Mouse (Mus musculus) liver, adult 2 months (tissue): ENCODE data around the gene Cacna1s. TPM values are rescaled to one million over a fixed set of nuclear protein-coding genes. Genes with fewer than 3 reads are reported as not detected.
A peak's percentile ranks its signal among the peaks of the same experiment; 100 is the strongest.

Experiments
- DNase-seq: peaks from one replicate; pipeline ENCODE4 v3.0.0-alpha.2; 2011; ENCODE audit warnings: low read depth, low spot score; ENCODE audit errors: extremely low read depth
- H3K27ac ChIP-seq: fragments of 200-500 bp; replicated peaks from 2 replicates; pipeline ENCODE4 v1.5.1; 2012; ENCODE audit warnings: low read depth, mild to moderate bottlenecking, control low read depth, inconsistent platforms, low read length; ENCODE audit not compliant: insufficient read depth
- H3K27me3 ChIP-seq: fragments of 200-500 bp; 2 replicates; pipeline ENCODE4 v1.6.1; 2012; ENCODE audit warnings: mild to moderate bottlenecking, moderate library complexity, low read length, inconsistent platforms; ENCODE audit not compliant: control insufficient read depth, insufficient read depth
- H3K36me3 ChIP-seq: fragments of 200-500 bp; 2 replicates; pipeline ENCODE4 v1.6.1; 2012; ENCODE audit warnings: low read length, inconsistent platforms; ENCODE audit not compliant: control insufficient read depth, insufficient read depth
- H3K4me1 ChIP-seq: fragments of 200-500 bp; 2 replicates; pipeline ENCODE4 v1.6.1; 2011; ENCODE audit warnings: low read length; ENCODE audit not compliant: control insufficient read depth, insufficient read depth
- H3K4me3 ChIP-seq: fragments of 200-500 bp; 2 replicates; pipeline ENCODE4 v1.5.1; 2011; ENCODE audit warnings: low read depth, mild to moderate bottlenecking, control low read depth, low read length, moderate library complexity; ENCODE audit not compliant: insufficient read depth
- H3K79me2 ChIP-seq: fragments of 200-500 bp; 2 replicates; pipeline ENCODE4 v1.6.1; 2012; ENCODE audit warnings: inconsistent platforms, mild to moderate bottlenecking, low read length, moderate library complexity; ENCODE audit not compliant: control insufficient read depth, insufficient read depth
- H3K9ac ChIP-seq: fragments of 200-500 bp; 2 replicates; pipeline ENCODE4 v1.6.1; 2012; ENCODE audit warnings: low read depth, mild to moderate bottlenecking, control low read depth, inconsistent platforms, low read length
- CTCF ChIP-seq: fragments of 200-500 bp; IDR thresholded peaks from 2 replicates; pipeline ENCODE4 v1.5.1; 2011; ENCODE audit warnings: low read depth, low read length, control low read depth
- POLR2A ChIP-seq: fragments of 200-500 bp; IDR thresholded peaks from 2 replicates; pipeline ENCODE4 v1.6.1; 2011; ENCODE audit warnings: low read length, control low read depth; ENCODE audit not compliant: insufficient read depth; ENCODE audit errors: extremely low read depth
- WGBS: fragments of 180-500 bp; shearing (Covaris S2); methylation state at CpG from one replicate; pipeline ENCODE4 v1.1.7; 2018; 5-methylcytosine and 5-hydroxymethylcytosine counted together
- polyA plus RNA-seq: library from polyadenylated mRNA; depleted of rRNA; stranded (reverse); fragments of >200 nt; gene quantifications from 2 replicates; pipeline ENCODE4 v1.2.3, GENCODE M21; 2012
- total RNA-seq: library from RNA; depleted of rRNA; stranded (reverse); fragments of >200 nt; gene quantifications from 2 replicates; pipeline ENCODE4 v1.2.3, GENCODE M21; 2014

Cacna1s gene
- total and polyA plus RNA-seq, 2 experiments, result 0.65 TPM; not detected in 1

- Histone ChIP-seq H3K79me2 (no peaks in the 10 kb centered on the region), H3K9ac (no peak overlapping the region), H3K27ac (no peak overlapping the region), H3K4me1 (no peaks in the 10 kb centered on the region; the same call in 1 of the 2 replicates), H3K4me3 (no peak overlapping the region), H3K27me3 (no peaks in the 10 kb centered on the region), H3K36me3 (no peaks in the 10 kb centered on the region)
- TF ChIP-seq POLR2A, result no peak
- no peak for TF ChIP-seq CTCF
- 26% methylated on average over 4 of the region's 4 CpGs for WGBS
- DNase-seq, result peak; percentile 80
Measured at GRCm38 (mm10) chr1:136013513-136013912, 39.0 kb upstream of the Cacna1s start.

- H3K36me3 ChIP-seq, result no peaks in the 10 kb centered on the region
- no peak overlapping the region for H3K9ac ChIP-seq
- TF ChIP-seq CTCF (no peak), POLR2A (no peak)
- no peaks in the 10 kb centered on the region; the same call in 1 of the 2 replicates for H3K4me1 ChIP-seq
- no peaks in the 10 kb centered on the region for H3K79me2 ChIP-seq
- H3K27me3 ChIP-seq, result no peaks in the 10 kb centered on the region
- DNase-seq, result no peak
- no peak overlapping the region for H3K4me3 ChIP-seq
- WGBS, result 82% methylated on average over 2 of the region's 2 CpGs
- H3K27ac ChIP-seq, result no peak overlapping the region
Measured at GRCm38 (mm10) chr1:136014796-136015502, 37.6 kb upstream of the Cacna1s start.

GRCm38 (mm10) chr1:136017307-136017706 is 35.2 kb upstream of the Cacna1s start:
- H3K4me3 ChIP-seq, result no peak overlapping the region
- 97% methylated on average over 2 of the region's 2 CpGs for WGBS
- H3K79me2 ChIP-seq, result no peaks in the 10 kb centered on the region
- H3K9ac ChIP-seq, result no peak overlapping the region
- H3K4me1 ChIP-seq, result no peaks in the 10 kb centered on the region; the same call in 1 of the 2 replicates
- no peak for DNase-seq
- no peak overlapping the region for H3K27ac ChIP-seq
- no peaks in the 10 kb centered on the region for H3K36me3 ChIP-seq
- no peaks in the 10 kb centered on the region for H3K27me3 ChIP-seq
- TF ChIP-seq POLR2A (no peak), CTCF (no peak)

- H3K4me3 ChIP-seq, result peak overlapping the region; percentile 93
- no peaks in the 10 kb centered on the region for H3K79me2 ChIP-seq
- TF ChIP-seq POLR2A (peak; percentile 36; the same call in 1 of the 2 replicates), CTCF (no peak)
- no peak overlapping the region for H3K27ac ChIP-seq
- DNase-seq, result peak; percentile 87
- H3K4me1 ChIP-seq, result no peaks in the 10 kb centered on the region; the same call in 1 of the 2 replicates
- no peaks in the 10 kb centered on the region for H3K36me3 ChIP-seq
- H3K9ac ChIP-seq, result peak overlapping the region; percentile 85
- WGBS, result under 1% methylated on average over 22 of the region's 22 CpGs
- no peaks in the 10 kb centered on the region for H3K27me3 ChIP-seq
Measured at GRCm38 (mm10) chr1:136017907-136018313, 34.6 kb upstream of the Cacna1s start.

GRCm38 (mm10) chr1:136018390-136019189 is 34.0 kb upstream of the Cacna1s start:
- Histone ChIP-seq H3K4me3 (peak overlapping the region; percentile 93), H3K4me1 (no peaks in the 10 kb centered on the region; the same call in 1 of the 2 replicates), H3K36me3 (no peaks in the 10 kb centered on the region), H3K27me3 (no peaks in the 10 kb centered on the region), H3K27ac (no peak overlapping the region), H3K79me2 (no peaks in the 10 kb centered on the region), H3K9ac (peak overlapping the region; percentile 85)
- 19% methylated on average over 24 of the region's 24 CpGs for WGBS
- peak; percentile 6 for DNase-seq
- no peak for TF ChIP-seq CTCF
- TF ChIP-seq POLR2A, result no peak
